Mouse (Mus musculus) gastrocnemius, postnatal 36 days (tissue): ENCODE data around the gene Higd1b. TPM values are rescaled to one million over a fixed set of nuclear protein-coding genes. Genes with fewer than 3 reads are reported as not detected.

Experiments
- total RNA-seq, 2 experiments: library from RNA; stranded (reverse); gene quantifications; 2 replicates each; pipeline ENCODE4 v1.2.3; 2021

The Higd1b gene
- total RNA-seq, 2 experiments from 2014 or later, result 3.5 to 6.1 TPM

Other genes with a start within 250 kb of the Higd1b start
- gene Fzd2, start 231.5 kb upstream of the Higd1b start, total RNA-seq, result 1 to 10 TPM; 1.3 to 2.4 TPM
- not detected for gene Meioc, start 172.1 kb upstream of the Higd1b start, total RNA-seq
- gene Ccdc43, start 138.1 kb upstream of the Higd1b start, total RNA-seq, result 10 to 100 TPM; 67.5 to 70.1 TPM
- under 1 TPM; 0.32 to 0.79 TPM for gene Adam11, start 74.4 kb upstream of the Higd1b start, total RNA-seq
- gene Gjc1, start 16.1 kb upstream of the Higd1b start, total RNA-seq, result 1 to 10 TPM; 4.6 to 5.8 TPM
- 10 to 100 TPM; 20.7 to 28.5 TPM for gene Eftud2, start 45.1 kb downstream of the Higd1b start, total RNA-seq
- gene Ccdc103, start 45.4 kb downstream of the Higd1b start, total RNA-seq, result not detected
- not detected for gene Fam187a, start 49.3 kb downstream of the Higd1b start, total RNA-seq
- not detected for gene Gfap, start 65.1 kb downstream of the Higd1b start, total RNA-seq
- gene Kif18b, start 89.3 kb downstream of the Higd1b start, total RNA-seq, result under 1 TPM; 0.17 to 0.46 TPM
- under 1 TPM in 1 of 2 experiments, not detected in 1; 0.17 TPM for gene C1ql1, start 110.8 kb downstream of the Higd1b start, total RNA-seq
- gene Nmt1, start 192.3 kb downstream of the Higd1b start, total RNA-seq, result 10 to 100 TPM; 44.6 to 47.2 TPM
- 10 to 100 TPM; 16.2 to 19.8 TPM for gene Dcakd, start 192.5 kb downstream of the Higd1b start, total RNA-seq